Mouse (Mus musculus): ENCODE results near the gene Olfr152. TPM values are rescaled to one million over a fixed set of nuclear protein-coding genes. Genes with fewer than 3 reads are reported as not detected.

Gene Olfr152
- not detected in 2 replicates for polyA plus RNA-seq (2015; fragmentation: Nextera tagmentation; extraction: Ambion mirVana)

GRCm38 (mm10) chr2:87779183-87779582, at the start of gene Olfr152:
TSS of gene Olfr152 (plus strand) at chr2:87779483.
- Histone ChIP-seq H3K4me2 (replicated peaks; ENCODE audit: low read depth, low read length) (no peak within 1 kb of the TSS), H3K4me3 (ENCODE audit: low read length) (no peak within 1 kb of the TSS), H3K36me3 (ENCODE audit: insufficient read depth, low read length) (no peaks in the 10 kb centered on the region), H3K27me3 (ENCODE audit: insufficient read depth, low read length) (no peaks in the 10 kb centered on the region), H3K9ac (replicated peaks; ENCODE audit: low read length) (no peak within 1 kb of the TSS), H3K4me1 (ENCODE audit: insufficient read depth, low read length) (no peaks in the 10 kb centered on the region), H3K27ac (ENCODE audit: low read length) (no peak within 1 kb of the TSS), H3K9me3 (ENCODE audit: low read length) (no peaks in the 10 kb centered on the region)
- WGBS = 74% methylated on average over 4 of the region's 4 CpGs
- no peak for ATAC-seq (ENCODE audit: low FRiP score, low TSS enrichment)

- Histone ChIP-seq H3K27ac (ENCODE audit: low read length) (no peak within 1 kb of the TSS), H3K27me3 (ENCODE audit: insufficient read depth, low read length) (no peaks in the 10 kb centered on the region), H3K4me3 (ENCODE audit: low read length) (no peak within 1 kb of the TSS), H3K36me3 (ENCODE audit: insufficient read depth, low read length) (no peaks in the 10 kb centered on the region), H3K4me1 (ENCODE audit: insufficient read depth, low read length) (no peaks in the 10 kb centered on the region), H3K4me2 (replicated peaks; ENCODE audit: low read depth, low read length) (no peak within 1 kb of the TSS), H3K9ac (replicated peaks; ENCODE audit: low read length) (no peak within 1 kb of the TSS), H3K9me3 (ENCODE audit: low read length) (no peaks in the 10 kb centered on the region)
- 78% methylated on average over 1 of the region's 1 CpGs for WGBS
- no peak for ATAC-seq (ENCODE audit: low FRiP score, low TSS enrichment)
Measured at GRCm38 (mm10) chr2:87739878-87740277, 39.4 kb upstream of the Olfr152 start, which contains the start of gene Olfr1138. TSS of gene Olfr1138 (minus strand) at chr2:87739978.

DNA sequence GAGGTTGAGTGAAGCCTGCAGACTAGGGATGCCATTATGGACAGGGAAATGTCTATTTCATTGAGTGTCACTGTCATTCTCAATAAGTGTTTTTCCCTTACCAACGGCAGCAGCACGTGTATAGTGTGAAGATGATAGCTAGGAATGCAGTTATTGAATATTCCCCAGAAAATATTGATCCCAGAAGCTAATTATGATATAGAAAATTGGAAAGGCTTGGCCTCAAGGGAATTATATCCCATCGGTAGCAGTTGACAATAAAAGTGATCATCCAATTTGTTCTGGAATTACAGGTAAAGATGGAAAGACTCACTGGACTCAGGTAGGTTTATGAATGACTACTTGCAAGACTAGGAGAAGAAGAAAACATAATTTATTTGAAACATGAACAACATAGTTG, 35.8 kb upstream of the Olfr152 start, which contains the start of gene Olfr1140:
Olfr1140 (plus strand) TSS at position 301 of the 400 bp plus-strand sequence.
- Histone ChIP-seq H3K27ac (ENCODE audit: low read length) (no peak within 1 kb of the TSS), H3K4me3 (ENCODE audit: low read length) (no peak within 1 kb of the TSS), H3K36me3 (ENCODE audit: insufficient read depth, low read length) (no peaks in the 10 kb centered on the region), H3K27me3 (ENCODE audit: insufficient read depth, low read length) (no peaks in the 10 kb centered on the region), H3K4me1 (ENCODE audit: insufficient read depth, low read length) (no peaks in the 10 kb centered on the region), H3K9ac (replicated peaks; ENCODE audit: low read length) (no peak within 1 kb of the TSS), H3K9me3 (ENCODE audit: low read length) (no peaks in the 10 kb centered on the region), H3K4me2 (replicated peaks; ENCODE audit: low read depth, low read length) (no peak within 1 kb of the TSS)
- ATAC-seq (ENCODE audit: low FRiP score, low TSS enrichment) = no peak
- WGBS = 73% methylated on average over 3 of the region's 3 CpGs

DNA sequence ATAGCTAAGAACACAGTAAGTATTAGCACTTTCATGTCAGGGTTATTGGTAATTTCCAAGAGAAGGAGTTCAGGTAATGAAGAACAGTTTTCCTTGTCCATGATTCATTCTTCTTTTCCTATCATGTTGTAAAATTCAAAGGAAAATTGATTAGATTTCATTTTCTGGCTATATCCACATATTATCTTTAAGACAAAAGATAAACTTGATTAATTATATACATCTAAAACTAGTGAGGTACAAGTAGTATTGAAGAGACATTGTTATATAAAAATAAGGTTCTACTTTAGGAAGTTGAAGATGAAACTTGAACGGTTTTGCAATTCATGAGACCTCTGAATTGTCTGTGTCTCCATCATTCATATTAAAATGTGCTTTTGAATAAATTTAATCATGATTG, 25.4 kb upstream of the Olfr152 start, which contains the start of gene Olfr1141:
Olfr1141 (minus strand) TSS at position 101 of the 400 bp plus-strand sequence.
- Histone ChIP-seq H3K36me3 (ENCODE audit: insufficient read depth, low read length) (no peaks in the 10 kb centered on the region), H3K9me3 (ENCODE audit: low read length) (no peaks in the 10 kb centered on the region), H3K4me2 (replicated peaks; ENCODE audit: low read depth, low read length) (no peak within 1 kb of the TSS), H3K9ac (replicated peaks; ENCODE audit: low read length) (no peak within 1 kb of the TSS), H3K4me1 (ENCODE audit: insufficient read depth, low read length) (no peaks in the 10 kb centered on the region), H3K27me3 (ENCODE audit: insufficient read depth, low read length) (no peaks in the 10 kb centered on the region), H3K27ac (ENCODE audit: low read length) (no peak within 1 kb of the TSS), H3K4me3 (ENCODE audit: low read length) (no peak within 1 kb of the TSS)
- no peak for ATAC-seq (ENCODE audit: low FRiP score, low TSS enrichment)
- WGBS = 82% methylated on average over 1 of the region's 1 CpGs

- H3K4me2 ChIP-seq (replicated peaks; ENCODE audit: low read depth, low read length) = no peak overlapping the region
- no peaks in the 10 kb centered on the region for H3K27me3 ChIP-seq (ENCODE audit: insufficient read depth, low read length)
- no peak overlapping the region for H3K9ac ChIP-seq (replicated peaks; ENCODE audit: low read length)
- H3K27ac ChIP-seq (ENCODE audit: low read length) = no peak overlapping the region
- no peak for ATAC-seq (ENCODE audit: low FRiP score, low TSS enrichment)
- H3K4me3 ChIP-seq (ENCODE audit: low read length) = no peak overlapping the region
- WGBS = 62% methylated on average over 1 of the region's 1 CpGs
- no peaks in the 10 kb centered on the region for H3K4me1 ChIP-seq (ENCODE audit: insufficient read depth, low read length)
- no peaks in the 10 kb centered on the region for H3K9me3 ChIP-seq (ENCODE audit: low read length)
- H3K36me3 ChIP-seq (ENCODE audit: insufficient read depth, low read length) = no peaks in the 10 kb centered on the region
Measured at GRCm38 (mm10) chr2:87776143-87776542, 3.1 kb upstream of the Olfr152 start.

DNA sequence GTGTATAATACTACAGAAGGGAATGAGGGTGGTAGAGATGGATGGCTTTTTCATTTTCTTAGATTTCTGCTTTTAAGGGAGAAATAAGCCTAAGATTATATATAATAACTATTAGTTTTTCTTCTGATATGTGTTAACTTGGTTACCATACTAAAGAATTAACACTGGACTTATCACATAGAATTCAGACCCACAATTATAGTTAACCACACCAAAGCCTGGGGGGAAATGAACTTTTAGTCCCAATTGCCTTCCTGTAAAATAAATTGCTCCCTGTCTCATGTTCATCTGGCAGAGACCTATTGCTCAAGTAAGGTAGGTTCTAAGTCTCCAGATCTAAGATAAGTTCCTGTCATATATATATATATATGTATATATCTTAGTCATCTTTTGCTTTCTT, 21.0 kb downstream of the Olfr152 start, which contains the start of gene Olfr1143:
Olfr1143 (plus strand) TSS at position 301 of the 400 bp plus-strand sequence.
- Histone ChIP-seq H3K27me3 (ENCODE audit: insufficient read depth, low read length) (no peaks in the 10 kb centered on the region), H3K4me2 (replicated peaks; ENCODE audit: low read depth, low read length) (no peak within 1 kb of the TSS), H3K9ac (replicated peaks; ENCODE audit: low read length) (no peak within 1 kb of the TSS), H3K4me1 (ENCODE audit: insufficient read depth, low read length) (no peaks in the 10 kb centered on the region), H3K4me3 (ENCODE audit: low read length) (no peak within 1 kb of the TSS), H3K9me3 (ENCODE audit: low read length) (no peaks in the 10 kb centered on the region), H3K36me3 (ENCODE audit: insufficient read depth, low read length) (no peaks in the 10 kb centered on the region), H3K27ac (ENCODE audit: low read length) (no peak within 1 kb of the TSS)
- ATAC-seq (ENCODE audit: low FRiP score, low TSS enrichment) = no peak

- WGBS = 84% methylated on average over 1 of the region's 1 CpGs
- H3K27me3 ChIP-seq (ENCODE audit: insufficient read depth, low read length) = no peaks in the 10 kb centered on the region
- ATAC-seq (ENCODE audit: low FRiP score, low TSS enrichment) = no peak
- H3K9ac ChIP-seq (replicated peaks; ENCODE audit: low read length) = no peak within 1 kb of the TSS
- no peak within 1 kb of the TSS for H3K27ac ChIP-seq (ENCODE audit: low read length)
- H3K4me1 ChIP-seq (ENCODE audit: insufficient read depth, low read length) = no peaks in the 10 kb centered on the region
- no peak within 1 kb of the TSS for H3K4me3 ChIP-seq (ENCODE audit: low read length)
- no peaks in the 10 kb centered on the region for H3K36me3 ChIP-seq (ENCODE audit: insufficient read depth, low read length)
- H3K9me3 ChIP-seq (ENCODE audit: low read length) = no peaks in the 10 kb centered on the region
- H3K4me2 ChIP-seq (replicated peaks; ENCODE audit: low read depth, low read length) = no peak within 1 kb of the TSS
Measured at GRCm38 (mm10) chr2:87809522-87809921, 30.2 kb downstream of the Olfr152 start, which contains the start of gene Olfr1145. TSS of gene Olfr1145 (plus strand) at chr2:87809822.

- Histone ChIP-seq H3K4me1 (ENCODE audit: insufficient read depth, low read length) (no peaks in the 10 kb centered on the region), H3K9ac (replicated peaks; ENCODE audit: low read length) (no peak within 1 kb of the TSS), H3K4me2 (replicated peaks; ENCODE audit: low read depth, low read length) (no peak within 1 kb of the TSS), H3K36me3 (ENCODE audit: insufficient read depth, low read length) (no peaks in the 10 kb centered on the region), H3K9me3 (ENCODE audit: low read length) (no peaks in the 10 kb centered on the region), H3K27me3 (ENCODE audit: insufficient read depth, low read length) (no peaks in the 10 kb centered on the region), H3K27ac (ENCODE audit: low read length) (no peak within 1 kb of the TSS), H3K4me3 (ENCODE audit: low read length) (no peak within 1 kb of the TSS)
- WGBS = 91% methylated on average over 1 of the region's 1 CpGs
- ATAC-seq (ENCODE audit: low FRiP score, low TSS enrichment) = no peak
Measured at GRCm38 (mm10) chr2:87830233-87830632, 51.0 kb downstream of the Olfr152 start, which contains the start of gene Olfr1148. TSS of gene Olfr1148 (plus strand) at chr2:87830533.

Other genes with a start within 250 kb of the Olfr152 start
- not detected in 2 replicates for gene Olfr153, start 247.7 kb upstream of the Olfr152 start, polyA plus RNA-seq (2015; fragmentation: Nextera tagmentation; extraction: Ambion mirVana)
- gene Olfr1128, start 233.9 kb upstream of the Olfr152 start, polyA plus RNA-seq (2015; fragmentation: Nextera tagmentation; extraction: Ambion mirVana) = not detected in 2 replicates
- gene Olfr1129, start 205.6 kb upstream of the Olfr152 start, polyA plus RNA-seq (2015; fragmentation: Nextera tagmentation; extraction: Ambion mirVana) = not detected in 2 replicates
- not detected in 2 replicates for gene Olfr1130, start 173.3 kb upstream of the Olfr152 start, polyA plus RNA-seq (2015; fragmentation: Nextera tagmentation; extraction: Ambion mirVana)
- gene Olfr1131, start 152.4 kb upstream of the Olfr152 start, polyA plus RNA-seq (2015; fragmentation: Nextera tagmentation; extraction: Ambion mirVana) = not detected in 2 replicates
- not detected in 2 replicates for gene Olfr1132, start 141.9 kb upstream of the Olfr152 start, polyA plus RNA-seq (2015; fragmentation: Nextera tagmentation; extraction: Ambion mirVana)
- not detected in 2 replicates for gene Olfr1133, start 132.1 kb upstream of the Olfr152 start, polyA plus RNA-seq (2015; fragmentation: Nextera tagmentation; extraction: Ambion mirVana)
- not detected in 2 replicates for gene Olfr1134, start 121.0 kb upstream of the Olfr152 start, polyA plus RNA-seq (2015; fragmentation: Nextera tagmentation; extraction: Ambion mirVana)
- not detected in 2 replicates for gene Olfr1135, start 105.8 kb upstream of the Olfr152 start, polyA plus RNA-seq (2015; fragmentation: Nextera tagmentation; extraction: Ambion mirVana)
- gene Olfr1136, start 85.5 kb upstream of the Olfr152 start, polyA plus RNA-seq (2015; fragmentation: Nextera tagmentation; extraction: Ambion mirVana) = not detected in 2 replicates
- gene Olfr1137, start 66.3 kb upstream of the Olfr152 start, polyA plus RNA-seq (2015; fragmentation: Nextera tagmentation; extraction: Ambion mirVana) = not detected in 2 replicates
- not detected in 2 replicates for gene Olfr1138, start 39.5 kb upstream of the Olfr152 start, polyA plus RNA-seq (2015; fragmentation: Nextera tagmentation; extraction: Ambion mirVana)
- not detected in 2 replicates for gene Olfr1140, start 35.7 kb upstream of the Olfr152 start, polyA plus RNA-seq (2015; fragmentation: Nextera tagmentation; extraction: Ambion mirVana)
- gene Olfr1141, start 25.5 kb upstream of the Olfr152 start, polyA plus RNA-seq (2015; fragmentation: Nextera tagmentation; extraction: Ambion mirVana) = not detected in 2 replicates
- not detected in 2 replicates for gene Olfr1143, start 21.1 kb downstream of the Olfr152 start, polyA plus RNA-seq (2015; fragmentation: Nextera tagmentation; extraction: Ambion mirVana)
- gene Olfr1145, start 30.3 kb downstream of the Olfr152 start, polyA plus RNA-seq (2015; fragmentation: Nextera tagmentation; extraction: Ambion mirVana) = not detected in 2 replicates
- gene Olfr1148, start 51.0 kb downstream of the Olfr152 start, polyA plus RNA-seq (2015; fragmentation: Nextera tagmentation; extraction: Ambion mirVana) = not detected in 2 replicates
- gene Olfr1150-ps1, start 64.5 kb downstream of the Olfr152 start, polyA plus RNA-seq (2015; fragmentation: Nextera tagmentation; extraction: Ambion mirVana) = not detected in 2 replicates
- gene Olfr1151, start 76.4 kb downstream of the Olfr152 start, polyA plus RNA-seq (2015; fragmentation: Nextera tagmentation; extraction: Ambion mirVana) = not detected in 2 replicates
- 0.03 TPM in 1 of 2 replicates, not detected in the other for gene Olfr1152, start 87.0 kb downstream of the Olfr152 start, polyA plus RNA-seq (2015; fragmentation: Nextera tagmentation; extraction: Ambion mirVana)
- not detected in 2 replicates for gene Olfr1153, start 115.5 kb downstream of the Olfr152 start, polyA plus RNA-seq (2015; fragmentation: Nextera tagmentation; extraction: Ambion mirVana)
- gene Olfr1154, start 125.7 kb downstream of the Olfr152 start, polyA plus RNA-seq (2015; fragmentation: Nextera tagmentation; extraction: Ambion mirVana) = not detected in 2 replicates
- gene Olfr1155, start 165.7 kb downstream of the Olfr152 start, polyA plus RNA-seq (2015; fragmentation: Nextera tagmentation; extraction: Ambion mirVana) = not detected in 2 replicates
- not detected in 2 replicates for gene Olfr1156, start 173.6 kb downstream of the Olfr152 start, polyA plus RNA-seq (2015; fragmentation: Nextera tagmentation; extraction: Ambion mirVana)
- not detected in 2 replicates for gene Olfr1157, start 188.8 kb downstream of the Olfr152 start, polyA plus RNA-seq (2015; fragmentation: Nextera tagmentation; extraction: Ambion mirVana)
- gene Olfr74, start 195.2 kb downstream of the Olfr152 start, polyA plus RNA-seq (2015; fragmentation: Nextera tagmentation; extraction: Ambion mirVana) = not detected in 2 replicates
- gene Olfr1158, start 210.6 kb downstream of the Olfr152 start, polyA plus RNA-seq (2015; fragmentation: Nextera tagmentation; extraction: Ambion mirVana) = not detected in 2 replicates
- not detected in 2 replicates for gene Olfr1160, start 228.8 kb downstream of the Olfr152 start, polyA plus RNA-seq (2015; fragmentation: Nextera tagmentation; extraction: Ambion mirVana)
- gene Olfr1161, start 243.3 kb downstream of the Olfr152 start, polyA plus RNA-seq (2015; fragmentation: Nextera tagmentation; extraction: Ambion mirVana) = not detected in 2 replicates